Mouse (Mus musculus) MEL (cell line): ENCODE data around the gene Tnxb. TPM values are rescaled to one million over a fixed set of nuclear protein-coding genes. Genes with fewer than 3 reads are reported as not detected.

Experiments used
- DNase-seq: peaks from one replicate; pipeline ENCODE4 v3.0.0; 2011; ENCODE audit warnings: low read depth, low spot score
- H3K27ac ChIP-seq: 2 replicates; pipeline ENCODE4 v1.5.1; 2012; ENCODE audit warnings: low read depth, mild to moderate bottlenecking, control low read depth, low read length, moderate library complexity; ENCODE audit not compliant: control insufficient read depth
- H3K27me3 ChIP-seq, 2 experiments: fragments of 150-350 bp in 1 of 2; sonication (generic) in 1 of 2; 2 replicates each; pipeline ENCODE4 v1.6.1; 2012; ENCODE audit warnings: low read length in 2 of 2, mild to moderate bottlenecking in 2 of 2, improper control_type of control experiment in 1 of 2, moderate library complexity in 1 of 2; ENCODE audit not compliant: insufficient read depth in 2 of 2, control insufficient read depth in 1 of 2
- H3K36me3 ChIP-seq, 2 experiments: 2 replicates each; pipeline ENCODE4 v1.6.1; 2012 to 2014; ENCODE audit warnings: low read length in 2 of 2, improper control_type of control experiment in 1 of 2, inconsistent platforms in 1 of 2, mild to moderate bottlenecking in 1 of 2; ENCODE audit not compliant: insufficient read depth in 2 of 2, control insufficient read depth in 1 of 2
- H3K4me1 ChIP-seq, 2 experiments: fragments of 150-350 bp in 1 of 2; sonication (generic) in 1 of 2; 2 replicates each; pipeline ENCODE4 v1.6.1; 2012; ENCODE audit warnings: low read length in 2 of 2, improper control_type of control experiment in 1 of 2, mild to moderate bottlenecking in 1 of 2; ENCODE audit not compliant: insufficient read depth in 2 of 2, control insufficient read depth in 1 of 2
- H3K4me3 ChIP-seq, 2 experiments: fragments of 150-350 bp in 1 of 2; sonication (generic) in 1 of 2; 2 replicates each; pipeline ENCODE4 v1.5.1; 2012; ENCODE audit warnings: low read depth in 2 of 2, low read length in 2 of 2, mild to moderate bottlenecking in 2 of 2, moderate library complexity in 2 of 2, control low read depth in 1 of 2, improper control_type of control experiment in 1 of 2; ENCODE audit not compliant: control insufficient read depth in 1 of 2, insufficient read depth in 1 of 2
- H3K79me2 ChIP-seq: 2 replicates; pipeline ENCODE4 v1.6.1; 2012; ENCODE audit warnings: mild to moderate bottlenecking, low read length, moderate library complexity; ENCODE audit not compliant: control insufficient read depth, poor library complexity, insufficient read depth
- H3K9ac ChIP-seq: 2 replicates; pipeline ENCODE4 v1.6.1; 2012; ENCODE audit warnings: low read depth, mild to moderate bottlenecking, control low read depth, low read length, moderate library complexity; ENCODE audit not compliant: control insufficient read depth, poor library complexity, severe bottlenecking
- H3K9me3 ChIP-seq: fragments of 150-350 bp; sonication (generic); replicated peaks from 2 replicates; pipeline ENCODE4 v1.6.1; 2012; ENCODE audit warnings: mild to moderate bottlenecking, low read length, improper control_type of control experiment, moderate library complexity; ENCODE audit not compliant: insufficient read depth
- BHLHE40 ChIP-seq: IDR thresholded peaks from 2 replicates; pipeline ENCODE4 v1.6.1; 2012; ENCODE audit warnings: low read depth, mild to moderate bottlenecking, inconsistent platforms, low read length, improper control_type of control experiment, borderline replicate concordance
- CHD1 ChIP-seq: IDR thresholded peaks from 2 replicates; pipeline ENCODE4 v1.6.1; 2012; ENCODE audit warnings: low read depth, mild to moderate bottlenecking, inconsistent platforms, low read length, improper control_type of control experiment
- CHD2 ChIP-seq: IDR thresholded peaks from 2 replicates; pipeline ENCODE4 v1.6.1; 2011; ENCODE audit warnings: low read length, improper control_type of control experiment
- GABPA ChIP-seq: IDR thresholded peaks from 2 replicates; pipeline ENCODE4 v1.6.1; 2012; ENCODE audit warnings: low read depth, mild to moderate bottlenecking, inconsistent platforms, low read length, improper control_type of control experiment, moderate library complexity
- JUND ChIP-seq: IDR thresholded peaks from 2 replicates; pipeline ENCODE4 v1.6.1; 2011; ENCODE audit warnings: low read depth, mild to moderate bottlenecking, improper control_type of control experiment, low read length
- KAT2A ChIP-seq: conservative IDR thresholded peaks from 2 replicates; pipeline ENCODE4 v1.6.1; 2012; ENCODE audit warnings: low read depth, low read length, improper control_type of control experiment, inconsistent platforms
- MAFK ChIP-seq: IDR thresholded peaks from 2 replicates; pipeline ENCODE4 v1.6.1; 2011; ENCODE audit warnings: low read depth, mild to moderate bottlenecking, low read length, improper control_type of control experiment, borderline replicate concordance
- MXI1 ChIP-seq: IDR thresholded peaks from 2 replicates; pipeline ENCODE4 v1.6.1; 2011; ENCODE audit warnings: mild to moderate bottlenecking, low read depth, low read length, improper control_type of control experiment
- MYB ChIP-seq: IDR thresholded peaks from 2 replicates; pipeline ENCODE4 v1.6.1; 2011; ENCODE audit warnings: mild to moderate bottlenecking, low read depth, low read length, improper control_type of control experiment
- MYC ChIP-seq: IDR thresholded peaks from 2 replicates; pipeline ENCODE4 v1.6.1; 2011; ENCODE audit warnings: low read depth, mild to moderate bottlenecking, low read length, improper control_type of control experiment, moderate library complexity
- NELFE ChIP-seq: IDR thresholded peaks from 2 replicates; pipeline ENCODE4 v1.6.1; 2011; ENCODE audit warnings: low read depth, low read length, improper control_type of control experiment
- POLR2AphosphoS2 ChIP-seq: IDR thresholded peaks from 2 replicates; pipeline ENCODE4 v1.6.1; 2011; ENCODE audit warnings: low read length, improper control_type of control experiment
- POLR2AphosphoS5 ChIP-seq: IDR thresholded peaks from 2 replicates; pipeline ENCODE4 v1.6.1; 2012; ENCODE audit warnings: low read depth, borderline replicate concordance, mild to moderate bottlenecking, inconsistent platforms, low read length, moderate library complexity, mixed read lengths
- RAD21 ChIP-seq: IDR thresholded peaks from 2 replicates; pipeline ENCODE4 v1.6.1; 2011; ENCODE audit warnings: mild to moderate bottlenecking, low read depth, low read length, improper control_type of control experiment
- RCOR1 ChIP-seq: IDR thresholded peaks from 2 replicates; pipeline ENCODE4 v1.6.1; 2012; ENCODE audit warnings: low read depth, mild to moderate bottlenecking, inconsistent platforms, low read length, improper control_type of control experiment
- TAL1 ChIP-seq: IDR thresholded peaks from 2 replicates; pipeline ENCODE4 v1.6.1; 2012; ENCODE audit warnings: mild to moderate bottlenecking, inconsistent platforms, low read length, moderate library complexity, mixed read lengths
- TBP ChIP-seq: IDR thresholded peaks from 2 replicates; pipeline ENCODE4 v1.8.0; 2011; ENCODE audit warnings: low read depth, low read length, improper control_type of control experiment
- UBTF ChIP-seq: IDR thresholded peaks from 2 replicates; pipeline ENCODE4 v1.6.1; 2012; ENCODE audit warnings: low read depth, mild to moderate bottlenecking, inconsistent platforms, low read length, improper control_type of control experiment, moderate library complexity, borderline replicate concordance; ENCODE audit not compliant: insufficient read depth
- ZKSCAN1 ChIP-seq: IDR thresholded peaks from 2 replicates; pipeline ENCODE4 v1.6.1; 2012; ENCODE audit warnings: low read depth, mild to moderate bottlenecking, inconsistent platforms, low read length, improper control_type of control experiment, moderate library complexity
- ZNF384 ChIP-seq: IDR thresholded peaks from 2 replicates; pipeline ENCODE4 v1.6.1; 2012; ENCODE audit warnings: low read depth, mild to moderate bottlenecking, inconsistent platforms, low read length, improper control_type of control experiment
- polyA plus RNA-seq, 2 experiments: library from polyadenylated mRNA; stranded (reverse) in 1 of 2; unstranded in 1 of 2; fragments of >175 nt in 1 of 2; fragments of >200 nt in 1 of 2; gene quantifications; 2 replicates each; pipeline versions ENCODE4 v1.2.1 to v1.2.4; 2012; ENCODE audit warnings: low replicate concordance in 2 of 2, low read depth in 1 of 2; ENCODE audit not compliant: insufficient read length in 2 of 2, insufficient read depth in 1 of 2, missing spikeins in 1 of 2
- total RNA-seq: library from RNA; depleted of rRNA; stranded (reverse); fragments of 300-350 nt; gene quantifications from 2 replicates; pipeline ENCODE4 v1.2.3, GENCODE M21; 2012

Tnxb gene
- total and polyA plus RNA-seq, 3 experiments, result 0.27 to 0.28 TPM; not detected in 1

DNA sequence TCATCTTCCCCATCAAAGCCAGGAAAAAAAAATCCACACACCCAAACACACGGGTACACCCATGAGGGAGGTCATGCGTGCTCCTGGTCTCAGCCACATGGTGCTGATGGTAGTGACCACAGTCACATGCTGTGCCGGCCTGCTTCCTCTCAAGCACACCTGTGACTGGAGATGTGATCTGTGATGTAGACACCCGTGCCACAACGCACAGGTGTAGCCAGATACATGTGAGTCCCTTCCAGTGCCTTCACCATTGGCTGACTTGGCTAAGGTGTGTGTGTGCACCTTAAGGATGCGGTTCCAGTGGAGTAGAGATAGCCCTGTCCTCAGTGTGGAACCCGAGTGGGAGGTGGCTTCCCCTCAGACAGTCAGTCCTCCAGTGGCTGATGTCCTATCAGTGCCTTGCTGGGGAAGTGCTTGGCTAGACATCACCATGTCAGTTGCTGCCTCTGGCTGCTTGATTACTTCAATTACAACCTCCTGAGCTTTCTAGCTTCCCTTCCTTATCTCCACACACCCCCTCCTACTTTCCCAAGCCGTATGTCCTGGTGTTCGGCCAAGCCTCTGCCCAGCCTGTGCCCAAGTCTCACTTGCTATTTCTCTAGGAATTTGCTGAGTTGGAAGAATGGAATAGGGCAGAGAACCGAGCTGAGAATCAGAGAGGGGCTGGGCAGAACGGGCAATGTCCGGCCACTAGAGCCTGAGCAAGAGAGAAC lies 11.0 kb upstream of the Tnxb start:
- Histone ChIP-seq H3K27me3 (no peaks in the 10 kb centered on the region), H3K4me3 (peak overlapping the region in 1 of 2 experiments; percentile 64; a peak in 2 of 4 replicates), H3K9ac (peak overlapping the region; percentile 21), H3K36me3 (peaks cover 0 to 3% of the 10 kb centered on the region in 2 experiments; a peak in 1 of 4 replicates), H3K9me3 (no peaks in the 10 kb centered on the region), H3K27ac (0 out of 2 replicates have a peak overlapping the region, but pooled peaks have one; percentile 6), H3K79me2 (no peaks in the 10 kb centered on the region), H3K4me1 (peaks cover 0 to 23% of the 10 kb centered on the region in 2 experiments; a peak in 3 of 4 replicates)
- DNase-seq, result peak; percentile 80
- no peak for TF ChIP-seq RCOR1
- no peak for TF ChIP-seq MYB
- TF ChIP-seq GABPA, result no peak
- TF ChIP-seq ZNF384, result no peak
- no peak for TF ChIP-seq MAFK
- no peak for TF ChIP-seq KAT2A
- TF ChIP-seq MYC, result no peak
- no peak for TF ChIP-seq CHD1
- no peak for TF ChIP-seq CHD2
- no peak for TF ChIP-seq JUND
- TF ChIP-seq BHLHE40, result no peak
- no peak for TF ChIP-seq POLR2AphosphoS2
- TF ChIP-seq NELFE, result no peak
- no peak for TF ChIP-seq ZKSCAN1
- no peak for TF ChIP-seq RAD21
- TF ChIP-seq TAL1, result no peak
- TF ChIP-seq UBTF, result no peak
- TF ChIP-seq POLR2AphosphoS5, result no peak; the same call in 1 of the 2 replicates

DNA sequence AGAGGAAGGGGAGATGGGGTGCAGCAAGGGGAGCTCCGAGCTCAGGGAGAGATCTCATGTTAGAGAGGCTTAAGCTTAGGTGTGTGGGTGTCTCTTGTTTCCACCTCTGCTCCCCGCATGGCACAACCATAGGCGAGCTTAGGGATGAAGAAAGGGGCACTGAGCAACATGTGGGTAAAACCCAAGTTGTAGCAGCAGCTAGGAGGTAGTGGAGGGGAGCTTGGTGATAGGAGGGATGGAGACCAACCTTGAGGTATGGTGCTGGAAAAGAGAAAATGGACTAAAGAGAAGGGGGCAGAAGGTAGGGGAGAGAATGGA lies 10.5 kb upstream of the Tnxb start:
- no peaks in the 10 kb centered on the region for H3K27me3 ChIP-seq
- peak overlapping the region; percentile 21 for H3K9ac ChIP-seq
- TF ChIP-seq TBP, result no peak
- TF ChIP-seq NELFE, result no peak
- TF ChIP-seq MXI1, result peak; percentile 59; the same call in 1 of the 2 replicates
- TF ChIP-seq, all 39 proteins: peak for 1
- Histone ChIP-seq H3K27ac (0 out of 2 replicates have a peak overlapping the region, but pooled peaks have one; percentile 6), H3K4me3 (peak overlapping the region in 1 of 2 experiments; percentile 64; a peak in 2 of 4 replicates), H3K36me3 (peaks cover 0 to 3% of the 10 kb centered on the region in 2 experiments; a peak in 1 of 4 replicates), H3K9me3 (no peaks in the 10 kb centered on the region), H3K79me2 (no peaks in the 10 kb centered on the region), H3K4me1 (peaks cover 0 to 23% of the 10 kb centered on the region in 2 experiments; a peak in 3 of 4 replicates)
- peak; percentile 41 for DNase-seq
